Mouse (Mus musculus) cortical plate, adult 2 months (tissue): Measurements from ENCODE around the gene Map1b.

Experiments
- CTCF ChIP-seq: fragments of 200-500 bp; IDR thresholded peaks from 2 replicates; pipeline ENCODE4 v1.5.1; 2011; ENCODE audit warnings: mild to moderate bottlenecking, control low read depth, low read length; ENCODE audit not compliant: insufficient read depth; ENCODE audit errors: extremely low read depth
- POLR2A ChIP-seq: fragments of 200-500 bp; IDR thresholded peaks from 2 replicates; pipeline ENCODE4 v1.6.1; 2011; ENCODE audit warnings: mild to moderate bottlenecking, low read length, control low read depth; ENCODE audit not compliant: insufficient read depth; ENCODE audit errors: extremely low read depth

DNA sequence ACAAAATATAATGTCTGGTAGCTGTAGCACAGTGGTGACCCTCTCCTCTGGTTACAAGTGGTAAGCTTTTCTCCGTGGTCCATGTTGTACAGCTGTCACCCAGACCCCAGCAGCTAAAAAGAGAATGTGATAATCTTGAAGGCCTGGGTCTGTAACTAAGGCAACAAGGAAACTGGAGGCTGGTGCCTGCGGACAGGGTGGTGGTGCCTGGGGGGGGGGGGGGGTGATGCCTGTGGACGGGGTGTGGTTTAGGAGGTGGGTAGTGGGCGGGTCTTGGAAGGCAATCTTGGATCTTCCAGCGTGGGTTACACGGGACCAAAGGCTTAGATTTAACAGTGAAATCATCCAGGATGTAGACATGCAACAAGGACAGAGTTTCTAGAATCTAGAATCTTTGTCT lies 134.0 kb downstream of the Map1b start:
- TF ChIP-seq CTCF (no peak), POLR2A (no peak)
